Mouse (Mus musculus) hindbrain, embryonic 11.5 days (tissue): Measurements from ENCODE around the gene Kctd4. TPM values are rescaled to one million over a fixed set of nuclear protein-coding genes. Genes with fewer than 3 reads are reported as not detected.
A peak's percentile ranks its signal among the peaks of the same experiment; 100 is the strongest.

Source experiments
- ATAC-seq: fragments of 200-750 bp; cut with Nextera tagmentation; 2 replicates; pipeline ENCODE4 v1.8.0; 2017; ENCODE audit warnings: mild to moderate bottlenecking, moderate TSS enrichment, moderate library complexity; ENCODE audit not compliant: low FRiP score
- DNase-seq: peaks from one replicate; pipeline ENCODE4 v3.0.0-alpha.2; 2015; ENCODE audit warnings: low spot score
- H3K27ac ChIP-seq: fragments of 300-500 bp; sonication (generic); 2 replicates; pipeline ENCODE4 v1.5.1; 2014; ENCODE audit warnings: mild to moderate bottlenecking, low read depth, low read length
- H3K27me3 ChIP-seq: fragments of 300-500 bp; sonication (generic); 2 replicates; pipeline ENCODE4 v1.6.1; 2014; ENCODE audit warnings: mild to moderate bottlenecking, low read length, moderate library complexity, mixed read lengths; ENCODE audit not compliant: control insufficient read depth, insufficient read depth
- H3K36me3 ChIP-seq: fragments of 300-500 bp; sonication (generic); 2 replicates; pipeline ENCODE4 v1.6.1; 2014; ENCODE audit warnings: mild to moderate bottlenecking, low read length, moderate library complexity, mixed read lengths; ENCODE audit not compliant: control insufficient read depth, insufficient read depth
- H3K4me1 ChIP-seq: fragments of 300-500 bp; sonication (generic); replicated peaks from 2 replicates; pipeline ENCODE4 v1.6.1; 2014; ENCODE audit warnings: low read length, mixed read lengths; ENCODE audit not compliant: control insufficient read depth, insufficient read depth
- H3K4me2 ChIP-seq: fragments of 300-500 bp; sonication (generic); replicated peaks from 2 replicates; pipeline ENCODE4 v1.6.1; 2014; ENCODE audit warnings: mild to moderate bottlenecking, low read depth, low read length
- H3K4me3 ChIP-seq: fragments of 300-500 bp; sonication (generic); 2 replicates; pipeline ENCODE4 v1.5.1; 2014; ENCODE audit warnings: low read depth, low read length
- H3K9ac ChIP-seq: fragments of 300-500 bp; sonication (generic); 2 replicates; pipeline ENCODE4 v1.6.1; 2014; ENCODE audit warnings: low read depth, low read length
- H3K9me3 ChIP-seq: fragments of 300-500 bp; sonication (generic); 2 replicates; pipeline ENCODE4 v1.6.1; 2016; ENCODE audit warnings: low read length; ENCODE audit not compliant: control insufficient read depth
- WGBS: fragments of 180-500 bp; shearing (Covaris S2); extraction: QIAGEN DNeasy Blood & Tissue Kit; methylation state at CpG from one replicate; pipeline ENCODE4 v1.1.7; 2014; 5-methylcytosine and 5-hydroxymethylcytosine counted together
- polyA plus RNA-seq: library from polyadenylated mRNA; unstranded; fragments of >200 nt; fragmentation: Nextera tagmentation; extraction: Ambion mirVana; gene quantifications from 2 replicates; pipeline ENCODE4 v1.2.1, GENCODE M21; 2014

Gene Kctd4
- polyA plus RNA-seq, 1 experiment from 2014 or later, result 1.4 TPM

DNA sequence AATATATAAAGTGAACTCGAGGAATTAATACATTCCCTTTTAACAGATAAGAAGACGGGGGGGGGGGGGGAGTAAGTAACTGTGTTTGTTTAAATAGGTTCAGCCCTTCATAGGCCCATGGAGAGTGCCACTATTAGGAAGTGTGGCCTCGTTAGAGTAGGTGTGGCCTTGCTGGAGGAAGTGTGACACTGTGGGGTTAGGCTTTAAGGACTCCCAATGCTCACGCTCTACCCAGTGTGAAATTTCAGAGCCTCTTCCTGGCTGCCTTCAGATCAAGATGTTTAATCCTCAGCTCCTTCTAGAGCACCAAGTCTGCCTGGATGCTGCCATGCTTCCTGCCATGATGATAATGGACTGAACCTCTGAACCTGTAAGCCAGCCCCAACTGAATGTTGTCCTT is 47.0 kb downstream of the Kctd4 start:
- no peak overlapping the region for H3K4me2 ChIP-seq
- no peak overlapping the region for H3K4me3 ChIP-seq
- no peak overlapping the region for H3K9ac ChIP-seq
- WGBS, result 85% methylated on average over 4 of the region's 4 CpGs
- H3K36me3 ChIP-seq, result no peaks in the 10 kb centered on the region
- H3K4me1 ChIP-seq, result no peaks in the 10 kb centered on the region
- no peaks in the 10 kb centered on the region for H3K9me3 ChIP-seq
- no peak overlapping the region for H3K27ac ChIP-seq
- H3K27me3 ChIP-seq, result no peaks in the 10 kb centered on the region
- no peak for ATAC-seq
- no peak for DNase-seq

DNA sequence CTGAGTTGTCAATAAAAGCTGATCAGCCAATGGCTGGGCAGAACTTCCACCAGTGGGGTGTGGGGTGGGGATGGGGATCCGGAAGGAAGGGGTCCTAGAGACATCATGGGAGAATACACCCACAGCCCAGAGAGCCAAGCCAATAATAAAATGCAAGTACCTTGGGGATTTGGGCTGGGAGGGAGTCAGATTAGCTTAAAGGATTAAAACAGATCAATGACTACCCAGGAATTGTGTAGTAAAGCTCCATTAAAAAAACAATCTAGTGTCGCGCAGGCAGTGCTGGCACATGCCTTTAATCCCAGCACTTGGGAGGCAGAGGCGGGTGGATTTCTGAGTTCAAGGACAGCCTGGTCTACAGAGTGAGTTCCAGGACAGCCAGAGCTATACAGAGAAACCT is 50.2 kb downstream of the Kctd4 start:
- no peak overlapping the region for H3K4me3 ChIP-seq
- no peak for DNase-seq
- no peak overlapping the region for H3K4me2 ChIP-seq
- no peak overlapping the region for H3K27ac ChIP-seq
- ATAC-seq, result no peak
- no peaks in the 10 kb centered on the region for H3K4me1 ChIP-seq
- 90% methylated on average over 4 of the region's 4 CpGs for WGBS
- no peak overlapping the region for H3K9ac ChIP-seq
- no peaks in the 10 kb centered on the region for H3K27me3 ChIP-seq
- no peaks in the 10 kb centered on the region for H3K9me3 ChIP-seq
- H3K36me3 ChIP-seq, result no peaks in the 10 kb centered on the region

GRCm38 (mm10) chr14:76008174-76008573 is 53.4 kb downstream of the Kctd4 start:
- no peaks in the 10 kb centered on the region for H3K4me1 ChIP-seq
- no peak overlapping the region for H3K4me3 ChIP-seq
- DNase-seq, result no peak
- H3K36me3 ChIP-seq, result no peaks in the 10 kb centered on the region
- no peak overlapping the region for H3K9ac ChIP-seq
- no peaks in the 10 kb centered on the region for H3K27me3 ChIP-seq
- no peak overlapping the region for H3K4me2 ChIP-seq
- no peaks in the 10 kb centered on the region for H3K9me3 ChIP-seq
- WGBS, result 97% methylated on average over 1 of the region's 1 CpGs
- H3K27ac ChIP-seq, result no peak overlapping the region
- no peak for ATAC-seq

DNA sequence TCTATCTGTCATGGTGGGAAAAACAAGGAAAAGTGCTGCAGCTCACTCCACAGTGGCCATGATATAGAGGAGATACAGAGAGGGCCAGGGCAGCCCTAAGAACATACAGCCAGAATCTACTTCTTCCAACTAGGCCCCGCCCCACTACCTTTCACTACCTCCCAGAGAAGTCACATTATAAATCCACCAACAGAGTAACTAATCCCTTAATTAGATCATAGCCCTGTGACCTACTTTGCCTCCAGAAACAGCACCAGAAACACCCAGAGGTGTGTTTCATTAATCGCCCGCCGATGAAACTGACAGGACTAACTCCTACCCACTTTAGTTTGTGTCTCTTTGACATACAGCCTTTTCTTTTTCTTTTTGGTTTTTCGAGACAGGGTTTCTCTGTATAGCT is 54.4 kb downstream of the Kctd4 start:
- DNase-seq, result no peak
- Histone ChIP-seq H3K4me2 (peak overlapping the region; percentile 87), H3K27me3 (no peaks in the 10 kb centered on the region), H3K9me3 (no peaks in the 10 kb centered on the region), H3K4me3 (no peak overlapping the region), H3K9ac (no peak overlapping the region), H3K27ac (no peak overlapping the region), H3K36me3 (no peaks in the 10 kb centered on the region), H3K4me1 (no peaks in the 10 kb centered on the region)
- WGBS, result 88% methylated on average over 5 of the region's 5 CpGs
- no peak for ATAC-seq

DNA sequence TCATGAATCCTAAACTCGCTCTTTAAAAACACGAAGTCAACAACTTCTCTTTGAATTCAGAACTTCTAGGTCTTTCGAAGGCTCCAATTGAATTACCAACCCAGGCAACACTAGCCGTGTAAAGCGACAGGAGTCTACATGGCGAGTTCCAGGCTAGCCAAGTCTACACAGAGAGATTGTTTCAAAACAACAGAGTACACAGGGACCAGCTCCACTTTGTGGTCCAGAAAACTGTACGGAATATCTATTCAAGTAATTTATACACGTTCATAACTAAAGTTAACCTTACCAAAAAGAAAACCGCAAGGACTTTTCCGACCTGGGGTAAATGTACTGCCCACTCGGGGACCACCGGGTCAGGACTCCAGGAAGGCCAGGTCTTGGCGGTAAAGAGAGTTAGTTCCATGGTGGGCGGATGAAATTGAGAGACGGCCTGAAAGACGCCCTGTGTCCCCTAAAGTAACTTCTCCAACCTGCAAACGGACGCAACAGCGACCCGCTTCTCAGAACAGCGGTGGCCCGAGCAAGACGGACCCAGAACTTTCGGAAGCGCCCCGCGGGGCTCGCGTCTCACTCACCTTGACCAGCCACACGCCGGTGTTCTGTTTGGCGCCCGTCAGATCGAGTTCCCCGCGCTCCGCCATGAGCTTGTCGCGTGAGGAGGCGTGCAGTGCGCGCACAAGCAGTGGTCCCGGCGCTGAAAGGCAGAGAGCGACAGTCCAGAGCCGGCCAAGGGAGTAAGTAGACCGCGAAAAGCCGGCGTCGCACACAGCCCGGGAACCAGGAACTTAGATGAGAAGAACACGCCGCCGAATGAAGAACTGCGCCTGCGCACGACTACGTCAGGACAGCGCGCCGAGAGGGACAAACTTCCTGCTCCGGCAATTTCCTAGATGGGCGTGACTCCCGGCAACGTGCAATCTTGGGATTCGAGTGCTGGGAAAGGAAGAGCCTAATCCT is 55.6 kb downstream of the Kctd4 start, which contains the start of gene Gtf2f2:
Gtf2f2 (minus strand) TSS at position 764 of the 960 bp plus-strand sequence.
- Histone ChIP-seq H3K27me3 (no peaks in the 10 kb centered on the region), H3K27ac (peak within 1 kb of the TSS; percentile 19; the same call in 1 of the 2 replicates), H3K9me3 (no peaks in the 10 kb centered on the region), H3K4me3 (peak within 1 kb of the TSS; percentile 86), H3K36me3 (no peaks in the 10 kb centered on the region), H3K4me1 (no peaks in the 10 kb centered on the region), H3K4me2 (peak within 1 kb of the TSS; percentile 87), H3K9ac (peak within 1 kb of the TSS; percentile 68)
- WGBS, result under 1% methylated on average over 67 of the region's 67 CpGs
- DNase-seq (peak; percentile 96), ATAC-seq (peak; percentile 94)

DNA sequence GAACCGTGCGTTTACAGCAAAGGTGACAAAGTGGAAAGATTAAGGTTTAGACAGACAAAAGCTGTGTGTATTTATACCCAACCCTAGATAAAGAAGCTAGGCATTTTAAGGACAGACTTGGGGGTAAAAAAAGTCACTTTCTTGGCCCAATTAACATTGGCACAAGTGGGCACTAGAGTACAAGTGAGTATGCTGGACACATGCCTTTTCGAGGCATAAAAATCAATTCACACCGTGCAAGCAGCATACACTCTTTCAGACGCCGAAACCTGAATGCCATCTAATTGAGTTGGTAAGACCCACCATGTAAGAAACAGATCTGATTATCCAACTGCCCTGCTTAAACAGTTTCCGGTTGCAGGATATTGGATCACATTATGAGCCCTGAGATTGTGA is 56.3 kb downstream of the Kctd4 start:
- H3K4me1 ChIP-seq, result no peaks in the 10 kb centered on the region
- peak; percentile 62; the same call in 1 of the 2 replicates for ATAC-seq
- H3K27ac ChIP-seq, result no peak overlapping the region
- no peaks in the 10 kb centered on the region for H3K27me3 ChIP-seq
- peak overlapping the region; percentile 86 for H3K4me3 ChIP-seq
- H3K36me3 ChIP-seq, result no peaks in the 10 kb centered on the region
- H3K4me2 ChIP-seq, result peak overlapping the region; percentile 87
- H3K9me3 ChIP-seq, result no peaks in the 10 kb centered on the region
- WGBS, result 29% methylated on average over 7 of the region's 7 CpGs
- peak overlapping the region; percentile 25; the same call in 1 of the 2 replicates for H3K9ac ChIP-seq
- DNase-seq, result no peak

DNA sequence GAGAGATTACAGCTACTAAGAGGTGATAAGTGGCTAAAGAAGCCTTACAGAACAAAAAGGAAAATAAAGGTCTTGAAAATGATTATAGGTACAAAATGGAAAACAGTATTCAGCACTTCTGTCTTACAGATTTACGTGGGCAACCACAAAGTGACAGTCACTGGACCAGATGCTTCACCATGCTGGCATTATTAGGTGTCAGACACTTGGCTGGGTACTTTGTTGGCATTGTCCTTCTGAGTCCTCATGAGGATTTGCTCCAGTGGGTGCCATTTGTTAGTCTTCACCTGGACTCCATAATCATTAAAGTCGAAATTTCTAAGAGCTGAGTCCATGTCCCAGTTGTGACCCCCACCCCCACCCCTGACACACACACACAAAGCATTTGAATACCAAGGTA is 59.5 kb downstream of the Kctd4 start:
- H3K9me3 ChIP-seq, result no peaks in the 10 kb centered on the region

More for the DNA sequence above, 59.5 kb downstream of the Kctd4 start:
- DNase-seq (no peak), ATAC-seq (no peak)
- Histone ChIP-seq H3K27ac (no peak overlapping the region), H3K27me3 (no peaks in the 10 kb centered on the region), H3K4me2 (no peak overlapping the region), H3K4me1 (no peaks in the 10 kb centered on the region), H3K9ac (no peak overlapping the region), H3K36me3 (no peaks in the 10 kb centered on the region), H3K4me3 (no peak overlapping the region)
- 40% methylated on average over 2 of the region's 2 CpGs for WGBS
